Mouse (Mus musculus): Measurements from ENCODE around the gene Cog1. TPM values are rescaled to one million over a fixed set of nuclear protein-coding genes. Genes with fewer than 3 reads are reported as not detected.

Cog1 gene
- total RNA-seq, 1 experiment from 2014 or later: 36.3 TPM

- ATAC-seq (ENCODE audit: extremely low read depth, insufficient number of reproducible peaks, low FRiP score, poor library complexity, severe bottlenecking): no peak
These were observed 35.9 kb downstream of the Cog1 start for GRCm38 (mm10) chr11:113684707-113685426.

GRCm38 (mm10) chr11:113687031-113687430 lies 38.1 kb downstream of the Cog1 start:
- no peak for ATAC-seq (ENCODE audit: extremely low read depth, insufficient number of reproducible peaks, low FRiP score, poor library complexity, severe bottlenecking)

GRCm38 (mm10) chr11:113690506-113690905 lies 41.5 kb downstream of the Cog1 start:
- ATAC-seq (ENCODE audit: extremely low read depth, insufficient number of reproducible peaks, low FRiP score, poor library complexity, severe bottlenecking): no peak

- ATAC-seq (ENCODE audit: extremely low read depth, insufficient number of reproducible peaks, low FRiP score, poor library complexity, severe bottlenecking): no peak
These were observed 42.3 kb downstream of the Cog1 start for GRCm38 (mm10) chr11:113691318-113691717.

- 0 out of 2 replicates have a peak, but pooled peaks have one; percentile 1 for ATAC-seq (ENCODE audit: extremely low read depth, insufficient number of reproducible peaks, low FRiP score, poor library complexity, severe bottlenecking)
These were observed 42.9 kb downstream of the Cog1 start for GRCm38 (mm10) chr11:113691851-113692250.

GRCm38 (mm10) chr11:113697571-113697970 lies 48.6 kb downstream of the Cog1 start:
- ATAC-seq (ENCODE audit: extremely low read depth, insufficient number of reproducible peaks, low FRiP score, poor library complexity, severe bottlenecking): no peak

- ATAC-seq (ENCODE audit: extremely low read depth, insufficient number of reproducible peaks, low FRiP score, poor library complexity, severe bottlenecking): no peak
These were observed 49.1 kb downstream of the Cog1 start for GRCm38 (mm10) chr11:113698013-113698545.

- ATAC-seq (ENCODE audit: extremely low read depth, insufficient number of reproducible peaks, low FRiP score, poor library complexity, severe bottlenecking): no peak
These were observed 50.7 kb downstream of the Cog1 start for GRCm38 (mm10) chr11:113699643-113700042.

- ATAC-seq (ENCODE audit: extremely low read depth, insufficient number of reproducible peaks, low FRiP score, poor library complexity, severe bottlenecking): peak; percentile 83
These were observed 54.8 kb downstream of the Cog1 start for GRCm38 (mm10) chr11:113703758-113704157.

- ATAC-seq (ENCODE audit: extremely low read depth, insufficient number of reproducible peaks, low FRiP score, poor library complexity, severe bottlenecking): no peak
These were observed 57.1 kb downstream of the Cog1 start for GRCm38 (mm10) chr11:113705966-113706652.

- ATAC-seq (ENCODE audit: extremely low read depth, insufficient number of reproducible peaks, low FRiP score, poor library complexity, severe bottlenecking): no peak
These were observed 59.8 kb downstream of the Cog1 start for GRCm38 (mm10) chr11:113708629-113709213.

GRCm38 (mm10) chr11:113709272-113709671 lies 60.3 kb downstream of the Cog1 start:
- no peak for ATAC-seq (ENCODE audit: extremely low read depth, insufficient number of reproducible peaks, low FRiP score, poor library complexity, severe bottlenecking)

- ATAC-seq (ENCODE audit: extremely low read depth, insufficient number of reproducible peaks, low FRiP score, poor library complexity, severe bottlenecking): no peak
These were observed 60.8 kb downstream of the Cog1 start, which contains the start of gene Cpsf4l for GRCm38 (mm10) chr11:113709731-113710256. Gene Cpsf4l (minus strand): TSS chr11:113710017.

- ATAC-seq (ENCODE audit: extremely low read depth, insufficient number of reproducible peaks, low FRiP score, poor library complexity, severe bottlenecking): no peak
These were observed 61.3 kb downstream of the Cog1 start for GRCm38 (mm10) chr11:113710257-113710777.

GRCm38 (mm10) chr11:113711061-113711460 lies 62.1 kb downstream of the Cog1 start:
- no peak for ATAC-seq (ENCODE audit: extremely low read depth, insufficient number of reproducible peaks, low FRiP score, poor library complexity, severe bottlenecking)

GRCm38 (mm10) chr11:113715078-113715674 lies 66.2 kb downstream of the Cog1 start:
- no peak for ATAC-seq (ENCODE audit: extremely low read depth, insufficient number of reproducible peaks, low FRiP score, poor library complexity, severe bottlenecking)

- no peak for ATAC-seq (ENCODE audit: extremely low read depth, insufficient number of reproducible peaks, low FRiP score, poor library complexity, severe bottlenecking)
These were observed 67.2 kb downstream of the Cog1 start for GRCm38 (mm10) chr11:113716132-113716531.
